Mouse (Mus musculus): ENCODE measurements around the gene Dntt. TPM values are rescaled to one million over a fixed set of nuclear protein-coding genes. Genes with fewer than 3 reads are reported as not detected.

Dntt gene
- polyA plus RNA-seq, 1 experiment from 2014 or later, result not detected

DNA sequence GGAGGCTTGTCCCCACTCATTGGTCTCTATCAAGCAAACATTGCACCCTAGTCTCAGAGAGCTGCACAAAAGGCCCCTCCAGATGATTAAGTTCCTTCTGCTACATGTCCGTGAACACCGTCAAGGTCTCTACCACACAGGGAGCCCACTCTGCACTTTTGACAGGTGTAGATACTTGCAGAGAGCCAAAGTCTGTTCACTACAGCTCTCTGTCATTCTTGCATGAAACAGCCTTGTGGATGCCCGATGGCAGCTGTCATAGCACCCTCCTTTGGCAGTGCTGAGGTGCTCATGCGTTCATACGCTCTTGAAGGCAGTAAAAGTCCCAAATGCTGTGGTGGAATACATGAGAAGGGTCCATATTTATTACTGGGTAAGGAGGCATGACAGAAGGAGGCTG is 2.1 kb upstream of the Dntt start:
- Histone ChIP-seq H3K4me1 (ENCODE audit: control insufficient read depth in 2 of 2, insufficient read depth in 2 of 2, low read length in 2 of 2) (peaks cover 0 to 2% of the 10 kb centered on the region in 2 experiments; a peak in 1 of 4 replicates), H3K36me3 (ENCODE audit: control insufficient read depth, insufficient read depth, low read length) (no peaks in the 10 kb centered on the region), H3K27me3 (ENCODE audit: control insufficient read depth, insufficient read depth, low read length) (no peaks in the 10 kb centered on the region), H3K9ac (ENCODE audit: low read length) (no peak overlapping the region), H3K4me2 (ENCODE audit: low read length) (no peak overlapping the region), H3K9me3 (ENCODE audit: control insufficient read depth, low read length) (no peaks in the 10 kb centered on the region), H3K27ac (replicated peaks in 1 of 2; ENCODE audit: control insufficient read depth in 1 of 2, insufficient read depth in 1 of 2, low read depth in 2 of 2, low read length in 2 of 2) (no peak overlapping the region), H3K4me3 (ENCODE audit: control insufficient read depth in 1 of 2, insufficient read depth in 1 of 2, low read depth in 1 of 2, low read length in 2 of 2) (no peak overlapping the region)
- ATAC-seq (ENCODE audit: insufficient number of reproducible peaks, insufficient read depth, low FRiP score, low read depth), result no peak
- 92% methylated on average over 5 of the region's 5 CpGs for WGBS

DNA sequence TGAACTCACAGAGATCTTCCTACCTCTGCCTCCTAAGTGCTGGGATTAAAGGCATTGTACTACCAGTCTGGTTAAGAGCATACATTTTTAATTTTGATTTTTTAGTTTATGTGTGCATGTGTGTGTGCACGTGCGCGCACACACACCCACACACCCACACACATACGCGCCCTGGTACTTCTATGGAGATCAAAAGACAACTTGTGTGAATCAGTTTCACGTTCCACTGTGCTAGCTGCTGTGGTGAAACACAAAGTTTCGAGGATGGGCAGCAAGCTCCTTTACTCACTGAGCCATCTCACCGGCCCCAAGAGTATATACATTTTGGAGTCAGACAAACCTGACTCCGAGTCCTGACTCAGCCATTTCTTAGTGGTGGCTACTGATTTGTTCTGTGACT is 1.5 kb upstream of the Dntt start:
- no peak overlapping the region for H3K4me2 ChIP-seq (ENCODE audit: low read length)
- no peaks in the 10 kb centered on the region for H3K27me3 ChIP-seq (ENCODE audit: control insufficient read depth, insufficient read depth, low read length)
- peaks cover 0 to 2% of the 10 kb centered on the region in 2 experiments; a peak in 1 of 4 replicates for H3K4me1 ChIP-seq (ENCODE audit: control insufficient read depth in 2 of 2, insufficient read depth in 2 of 2, low read length in 2 of 2)
- no peak overlapping the region for H3K4me3 ChIP-seq (ENCODE audit: control insufficient read depth in 1 of 2, insufficient read depth in 1 of 2, low read depth in 1 of 2, low read length in 2 of 2)
- no peak overlapping the region for H3K9ac ChIP-seq (ENCODE audit: low read length)
- 96% methylated on average over 9 of the region's 9 CpGs for WGBS
- ATAC-seq (ENCODE audit: insufficient number of reproducible peaks, insufficient read depth, low FRiP score, low read depth), result no peak
- no peak overlapping the region for H3K27ac ChIP-seq (replicated peaks in 1 of 2; ENCODE audit: control insufficient read depth in 1 of 2, insufficient read depth in 1 of 2, low read depth in 2 of 2, low read length in 2 of 2)
- no peaks in the 10 kb centered on the region for H3K9me3 ChIP-seq (ENCODE audit: control insufficient read depth, low read length)
- no peaks in the 10 kb centered on the region for H3K36me3 ChIP-seq (ENCODE audit: control insufficient read depth, insufficient read depth, low read length)

DNA sequence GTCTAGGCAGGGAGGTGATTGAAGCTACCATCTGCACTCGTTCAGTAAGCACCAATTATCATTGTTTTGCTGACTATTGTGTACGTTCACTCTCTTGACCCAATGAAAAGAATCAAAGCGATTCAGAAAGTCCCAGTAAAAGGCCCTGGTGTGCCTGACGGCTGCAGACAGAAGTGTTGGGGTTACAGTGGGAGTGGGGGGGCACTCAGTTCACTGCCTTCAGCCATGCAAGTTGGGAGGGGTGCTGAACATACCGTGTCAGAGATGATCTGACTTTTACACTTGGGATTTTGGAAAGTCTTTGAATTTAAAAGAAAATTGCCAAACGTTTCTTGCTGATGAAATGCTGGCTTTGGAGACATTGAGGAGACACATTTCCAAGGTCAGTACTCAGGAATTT is 1.1 kb downstream of the Dntt start:
- 65% methylated on average over 6 of the region's 6 CpGs for WGBS
- Histone ChIP-seq H3K4me3 (ENCODE audit: control insufficient read depth in 1 of 2, insufficient read depth in 1 of 2, low read depth in 1 of 2, low read length in 2 of 2) (no peak overlapping the region), H3K4me1 (ENCODE audit: control insufficient read depth in 2 of 2, insufficient read depth in 2 of 2, low read length in 2 of 2) (peaks cover 0 to 2% of the 10 kb centered on the region in 2 experiments; a peak in 1 of 4 replicates), H3K4me2 (ENCODE audit: low read length) (no peak overlapping the region), H3K9me3 (ENCODE audit: control insufficient read depth, low read length) (no peaks in the 10 kb centered on the region), H3K27ac (replicated peaks in 1 of 2; ENCODE audit: control insufficient read depth in 1 of 2, insufficient read depth in 1 of 2, low read depth in 2 of 2, low read length in 2 of 2) (no peak overlapping the region), H3K36me3 (ENCODE audit: control insufficient read depth, insufficient read depth, low read length) (no peaks in the 10 kb centered on the region), H3K9ac (ENCODE audit: low read length) (no peak overlapping the region), H3K27me3 (ENCODE audit: control insufficient read depth, insufficient read depth, low read length) (no peaks in the 10 kb centered on the region)
- ATAC-seq (ENCODE audit: insufficient number of reproducible peaks, insufficient read depth, low FRiP score, low read depth), result no peak

DNA sequence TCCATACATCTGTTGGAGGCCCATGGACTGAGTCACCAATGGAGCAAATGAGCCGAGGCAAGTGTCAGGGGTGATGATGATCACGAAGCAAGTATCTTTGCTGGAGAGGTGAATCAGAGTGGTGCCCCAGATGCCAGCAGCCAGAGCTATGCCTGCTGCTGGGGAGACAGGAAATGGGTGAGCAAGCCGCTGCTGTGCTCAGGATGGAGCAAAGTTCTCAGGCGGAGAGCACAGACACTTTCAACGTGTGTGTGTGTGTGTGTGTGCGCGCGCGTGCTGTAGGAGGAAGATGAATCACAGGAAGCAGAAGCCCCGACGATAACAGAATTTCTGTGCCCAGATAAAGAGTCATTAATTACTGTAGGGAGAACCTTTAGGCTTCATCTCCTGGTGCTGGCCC is 1.9 kb downstream of the Dntt start:
- 56% methylated on average over 11 of the region's 11 CpGs for WGBS
- no peak overlapping the region for H3K9ac ChIP-seq (ENCODE audit: low read length)
- H3K36me3 ChIP-seq (ENCODE audit: control insufficient read depth, insufficient read depth, low read length), result no peaks in the 10 kb centered on the region
- no peak overlapping the region for H3K4me2 ChIP-seq (ENCODE audit: low read length)
- no peak for ATAC-seq (ENCODE audit: insufficient number of reproducible peaks, insufficient read depth, low FRiP score, low read depth)
- H3K4me3 ChIP-seq (ENCODE audit: control insufficient read depth in 1 of 2, insufficient read depth in 1 of 2, low read depth in 1 of 2, low read length in 2 of 2), result no peak overlapping the region
- peaks cover 0 to 2% of the 10 kb centered on the region in 2 experiments; a peak in 1 of 4 replicates for H3K4me1 ChIP-seq (ENCODE audit: control insufficient read depth in 2 of 2, insufficient read depth in 2 of 2, low read length in 2 of 2)
- H3K27ac ChIP-seq (replicated peaks in 1 of 2; ENCODE audit: control insufficient read depth in 1 of 2, insufficient read depth in 1 of 2, low read depth in 2 of 2, low read length in 2 of 2), result no peak overlapping the region
- H3K9me3 ChIP-seq (ENCODE audit: control insufficient read depth, low read length), result no peaks in the 10 kb centered on the region
- H3K27me3 ChIP-seq (ENCODE audit: control insufficient read depth, insufficient read depth, low read length), result no peaks in the 10 kb centered on the region

DNA sequence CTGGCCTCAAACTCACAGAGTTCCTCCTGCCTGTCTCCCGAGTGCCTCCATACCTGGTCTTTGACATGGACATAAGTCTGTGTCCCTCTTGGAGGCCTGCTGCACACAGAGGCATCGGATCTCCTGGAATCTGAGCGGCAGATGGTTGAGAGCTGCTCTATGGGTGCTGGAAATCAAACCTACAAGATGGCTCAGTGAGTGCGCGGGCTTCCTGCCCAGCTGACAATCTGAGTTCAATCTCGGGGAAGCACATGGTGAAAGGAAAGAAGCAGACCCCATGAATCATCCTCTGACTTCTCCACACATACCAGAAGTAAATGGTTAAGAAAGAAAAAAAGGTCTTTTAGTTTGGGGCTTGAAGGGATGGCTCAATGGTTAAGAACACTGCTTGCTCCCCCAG is 2.8 kb downstream of the Dntt start:
- 71% methylated on average over 6 of the region's 6 CpGs for WGBS
- Histone ChIP-seq H3K27me3 (ENCODE audit: control insufficient read depth, insufficient read depth, low read length) (no peaks in the 10 kb centered on the region), H3K9me3 (ENCODE audit: control insufficient read depth, low read length) (no peaks in the 10 kb centered on the region)

DNA sequence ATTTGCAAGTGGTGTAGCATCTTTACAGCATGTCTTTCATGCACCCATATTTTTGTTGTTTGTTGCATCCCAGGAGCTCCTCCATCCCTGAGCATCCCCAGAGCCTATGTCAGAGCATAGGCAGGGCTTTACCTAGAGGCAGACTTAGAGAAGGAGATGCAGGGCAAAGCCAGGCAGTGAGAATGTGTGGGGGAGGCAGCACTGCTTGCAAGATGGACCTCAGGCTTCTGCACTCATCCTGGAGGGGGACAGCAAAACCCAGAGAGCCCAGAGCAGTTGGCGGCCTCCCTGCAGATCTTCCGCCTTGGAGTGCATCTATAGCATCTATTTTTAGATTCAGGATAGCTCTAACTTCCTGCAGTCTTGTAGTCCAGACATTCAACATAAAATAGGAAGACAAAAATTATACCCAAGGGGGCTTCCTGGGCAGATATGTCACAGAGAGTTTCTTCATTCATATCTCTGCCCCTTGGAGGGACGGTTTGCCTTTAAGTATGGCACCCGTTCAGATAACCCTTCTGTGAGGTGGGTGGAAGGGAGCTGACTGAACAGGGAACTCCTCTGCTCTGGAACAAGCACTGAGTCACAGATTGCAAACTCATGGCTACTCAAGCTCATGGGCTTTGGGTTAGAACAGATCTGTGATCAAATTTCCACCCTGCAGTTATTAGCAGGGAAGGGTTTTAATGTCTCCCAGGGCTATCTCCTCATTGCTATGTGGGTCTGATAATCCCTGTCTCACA is 6.9 kb downstream of the Dntt start:
- no peak overlapping the region for H3K9ac ChIP-seq (ENCODE audit: low read length)
- H3K36me3 ChIP-seq (ENCODE audit: control insufficient read depth, insufficient read depth, low read length), result no peaks in the 10 kb centered on the region
- no peak overlapping the region for H3K4me3 ChIP-seq (ENCODE audit: control insufficient read depth in 1 of 2, insufficient read depth in 1 of 2, low read depth in 1 of 2, low read length in 2 of 2)
- no peak for ATAC-seq (ENCODE audit: insufficient number of reproducible peaks, insufficient read depth, low FRiP score, low read depth)
- no peak overlapping the region for H3K27ac ChIP-seq (replicated peaks in 1 of 2; ENCODE audit: control insufficient read depth in 1 of 2, insufficient read depth in 1 of 2, low read depth in 2 of 2, low read length in 2 of 2)
- H3K27me3 ChIP-seq (ENCODE audit: control insufficient read depth, insufficient read depth, low read length), result no peaks in the 10 kb centered on the region
- H3K4me2 ChIP-seq (ENCODE audit: low read length), result no peak overlapping the region
- H3K9me3 ChIP-seq (ENCODE audit: control insufficient read depth, low read length), result no peaks in the 10 kb centered on the region
- 26% methylated on average over 4 of the region's 4 CpGs for WGBS
- H3K4me1 ChIP-seq (ENCODE audit: control insufficient read depth in 2 of 2, insufficient read depth in 2 of 2, low read length in 2 of 2), result no peaks in the 10 kb centered on the region; a peak in 1 of 4 replicates

More for the DNA sequence above, 2.8 kb downstream of the Dntt start:
- Histone ChIP-seq H3K9ac (ENCODE audit: low read length) (no peak overlapping the region), H3K4me1 (ENCODE audit: control insufficient read depth in 2 of 2, insufficient read depth in 2 of 2, low read length in 2 of 2) (peaks cover 0 to 2% of the 10 kb centered on the region in 2 experiments; a peak in 1 of 4 replicates), H3K4me3 (ENCODE audit: control insufficient read depth in 1 of 2, insufficient read depth in 1 of 2, low read depth in 1 of 2, low read length in 2 of 2) (no peak overlapping the region), H3K4me2 (ENCODE audit: low read length) (no peak overlapping the region), H3K27ac (replicated peaks in 1 of 2; ENCODE audit: control insufficient read depth in 1 of 2, insufficient read depth in 1 of 2, low read depth in 2 of 2, low read length in 2 of 2) (no peak overlapping the region), H3K36me3 (ENCODE audit: control insufficient read depth, insufficient read depth, low read length) (no peaks in the 10 kb centered on the region)
- ATAC-seq (ENCODE audit: insufficient number of reproducible peaks, insufficient read depth, low FRiP score, low read depth), result no peak

DNA sequence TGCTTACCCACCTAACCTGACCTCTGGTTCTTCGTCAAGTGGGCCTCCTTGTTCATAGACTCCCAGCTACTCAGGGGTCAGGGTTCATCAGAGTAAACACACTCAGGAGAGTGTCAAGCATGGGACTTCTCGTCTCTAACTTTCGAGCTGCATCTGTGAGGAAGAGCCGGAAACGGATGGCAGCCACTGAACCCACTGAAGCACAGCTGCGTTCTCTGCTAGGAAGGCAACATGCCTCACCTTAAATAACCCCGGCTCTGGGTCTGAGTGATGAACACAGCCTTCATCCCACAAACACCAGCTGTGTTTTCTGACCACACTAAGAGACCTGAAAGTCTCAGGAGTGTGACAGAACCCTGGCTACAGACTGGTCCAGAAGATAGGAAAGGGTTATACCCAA is 10.0 kb downstream of the Dntt start:
- WGBS, result 77% methylated on average over 7 of the region's 7 CpGs
- Histone ChIP-seq H3K4me1 (ENCODE audit: control insufficient read depth in 2 of 2, insufficient read depth in 2 of 2, low read length in 2 of 2) (no peaks in the 10 kb centered on the region), H3K4me2 (ENCODE audit: low read length) (no peak overlapping the region), H3K9me3 (ENCODE audit: control insufficient read depth, low read length) (no peaks in the 10 kb centered on the region), H3K36me3 (ENCODE audit: control insufficient read depth, insufficient read depth, low read length) (no peaks in the 10 kb centered on the region), H3K27me3 (ENCODE audit: control insufficient read depth, insufficient read depth, low read length) (no peaks in the 10 kb centered on the region), H3K27ac (replicated peaks in 1 of 2; ENCODE audit: control insufficient read depth in 1 of 2, insufficient read depth in 1 of 2, low read depth in 2 of 2, low read length in 2 of 2) (no peak overlapping the region), H3K9ac (ENCODE audit: low read length) (no peak overlapping the region), H3K4me3 (ENCODE audit: control insufficient read depth in 1 of 2, insufficient read depth in 1 of 2, low read depth in 1 of 2, low read length in 2 of 2) (no peak overlapping the region)
- ATAC-seq (ENCODE audit: insufficient number of reproducible peaks, insufficient read depth, low FRiP score, low read depth), result no peak

Data from heart, embryonic 14.5 days (tissue).